Mouse (Mus musculus) ES-CJ7 (cell line): ENCODE data around the gene Dusp27.
A peak's percentile ranks its signal among the peaks of the same experiment; 100 is the strongest.
"Not testable (repeated sequence)": the region's sequence is repeated elsewhere in the genome, so short reads cannot be mapped to it uniquely, and the experiment has no call there.

Experiments used
- DNase-seq: peaks from one replicate; pipeline ENCODE4 v3.0.0; 2011; ENCODE audit warnings: low read depth, low spot score

The Dusp27 gene

GRCm38 (mm10) chr1:166142369-166142768 is 14.6 kb upstream of the Dusp27 start:
- DNase-seq: peak; percentile 93

GRCm38 (mm10) chr1:166141868-166142267 is 14.1 kb upstream of the Dusp27 start:
- DNase-seq: not testable (repeated sequence)

- DNase-seq: no peak
These were observed 12.0 kb upstream of the Dusp27 start for GRCm38 (mm10) chr1:166139620-166140184.

DNA sequence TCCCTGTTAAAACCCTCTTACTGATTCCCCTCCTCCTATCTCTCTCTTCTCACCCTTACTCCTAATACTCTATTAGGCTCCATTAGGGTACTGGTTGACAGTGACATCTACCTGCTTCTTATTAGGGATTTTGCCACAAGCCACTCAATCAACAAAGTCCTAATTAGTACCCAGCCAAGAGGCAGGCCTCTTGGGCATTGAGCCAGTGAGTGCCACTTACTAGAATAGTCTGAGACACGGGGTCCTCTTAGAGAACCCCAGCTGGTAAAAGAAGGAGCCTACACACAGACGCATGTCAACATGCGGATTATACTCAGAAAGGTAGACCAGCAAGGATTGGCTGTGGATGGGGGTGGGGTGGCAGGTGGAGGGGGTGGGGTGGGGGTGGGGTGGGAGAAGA is 11.4 kb upstream of the Dusp27 start:
- no peak for DNase-seq

DNA sequence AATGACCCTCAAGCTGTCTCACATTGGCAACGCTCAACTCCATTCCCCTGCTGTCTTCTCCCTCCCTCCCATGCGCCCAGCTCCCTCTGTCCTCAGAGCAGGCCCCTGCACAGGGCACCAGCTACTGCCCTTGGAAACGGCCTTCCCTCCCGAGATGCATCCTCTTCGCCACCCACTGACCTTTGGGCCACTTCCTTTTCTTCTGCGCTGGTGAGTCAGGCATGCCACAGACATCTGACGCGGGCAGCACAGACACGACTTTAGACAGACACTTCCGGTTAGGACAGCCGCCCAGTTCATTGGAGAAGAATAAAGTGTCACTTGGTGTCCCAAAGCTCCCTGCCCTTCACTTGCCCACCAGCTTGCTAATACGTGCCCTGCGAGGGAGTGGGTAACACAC is 10.4 kb upstream of the Dusp27 start:
- DNase-seq: no peak

DNA sequence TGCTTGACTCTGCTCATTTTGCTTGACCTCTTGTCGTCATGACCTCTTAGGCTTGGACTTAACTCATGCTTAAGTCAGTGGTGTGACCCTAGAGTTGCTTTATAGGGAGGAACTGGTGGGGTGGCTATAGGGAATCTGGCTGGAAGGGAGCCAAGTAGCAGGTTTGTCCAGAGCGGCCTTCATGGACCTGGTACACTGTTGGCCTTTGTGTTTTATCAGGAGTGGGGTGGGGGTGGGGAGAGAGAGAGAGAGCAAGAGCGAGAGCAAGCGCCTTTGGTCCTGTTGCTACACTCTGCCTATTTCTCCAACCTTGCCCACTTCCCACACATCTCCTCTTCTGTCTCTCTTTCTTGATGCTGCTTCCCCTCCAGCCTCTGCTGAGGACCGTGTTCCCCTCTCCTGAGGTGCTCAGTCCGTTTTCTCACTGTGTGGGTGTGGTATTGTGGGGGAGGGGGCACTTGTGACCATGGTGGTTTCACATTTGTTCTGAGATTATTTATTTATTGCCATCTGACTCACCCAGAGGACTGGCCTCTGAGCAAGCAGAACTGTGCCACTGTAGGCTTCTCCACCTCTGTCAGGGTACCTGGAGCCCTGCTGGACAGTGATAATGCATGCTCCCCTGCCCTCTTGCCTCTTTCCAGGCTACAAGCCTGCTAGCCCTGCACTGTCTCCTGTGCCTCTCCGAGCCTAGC is 9.7 kb upstream of the Dusp27 start:
- DNase-seq: no peak

- DNase-seq: peak; percentile 88
These were observed 7.5 kb upstream of the Dusp27 start for GRCm38 (mm10) chr1:166135091-166135740.

GRCm38 (mm10) chr1:166132367-166132766 is 4.6 kb upstream of the Dusp27 start:
- no peak for DNase-seq

GRCm38 (mm10) chr1:166130224-166130860 is 2.6 kb upstream of the Dusp27 start, which contains the start of gene Gpa33:
Gene Gpa33, plus strand, starts transcription at chr1:166130238.
- DNase-seq: no peak

DNA sequence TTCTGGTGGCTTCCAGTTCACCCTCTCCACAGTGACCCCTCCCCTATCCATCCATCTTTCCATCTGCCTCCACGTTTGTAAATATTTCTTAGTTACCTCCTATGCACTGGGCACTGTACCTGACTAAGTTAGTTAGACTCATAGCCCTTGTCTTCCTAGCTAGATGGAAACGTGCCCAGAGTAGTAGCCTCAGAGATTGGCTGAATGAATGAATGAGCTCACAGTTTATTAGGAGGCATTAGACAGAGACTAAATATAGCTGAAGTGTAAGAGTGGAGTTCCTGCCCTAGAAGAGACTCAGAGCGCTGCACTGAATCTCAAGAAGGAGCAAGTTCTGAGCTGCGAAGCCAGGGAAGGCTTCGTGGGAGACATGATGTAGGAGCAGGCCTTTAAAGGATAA is 829 bp upstream of the Dusp27 start:
- no peak for DNase-seq

DNA sequence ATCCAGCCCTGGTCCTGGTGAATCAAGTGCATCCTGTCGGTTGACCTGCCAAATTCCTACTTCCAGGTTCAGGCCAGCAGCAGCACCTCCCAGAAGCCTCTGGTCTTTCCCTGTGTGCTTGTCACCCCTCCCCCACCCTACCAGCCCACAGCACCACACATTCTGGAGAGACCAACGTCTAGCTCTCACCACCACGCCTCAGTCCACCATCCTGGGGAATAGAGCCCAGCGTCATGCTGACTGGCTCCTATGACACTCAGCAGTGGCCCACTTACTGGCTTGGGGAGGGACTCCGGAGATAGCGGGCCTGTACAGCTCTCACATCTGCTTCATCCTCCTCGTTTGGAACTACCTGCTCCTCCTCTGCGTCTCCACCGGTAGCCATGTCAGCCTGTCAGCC is 927 bp downstream of the Dusp27 start:
- DNase-seq: peak; percentile 96

GRCm38 (mm10) chr1:166126290-166126689 is 1.4 kb downstream of the Dusp27 start:
- DNase-seq: peak; percentile 66

DNA sequence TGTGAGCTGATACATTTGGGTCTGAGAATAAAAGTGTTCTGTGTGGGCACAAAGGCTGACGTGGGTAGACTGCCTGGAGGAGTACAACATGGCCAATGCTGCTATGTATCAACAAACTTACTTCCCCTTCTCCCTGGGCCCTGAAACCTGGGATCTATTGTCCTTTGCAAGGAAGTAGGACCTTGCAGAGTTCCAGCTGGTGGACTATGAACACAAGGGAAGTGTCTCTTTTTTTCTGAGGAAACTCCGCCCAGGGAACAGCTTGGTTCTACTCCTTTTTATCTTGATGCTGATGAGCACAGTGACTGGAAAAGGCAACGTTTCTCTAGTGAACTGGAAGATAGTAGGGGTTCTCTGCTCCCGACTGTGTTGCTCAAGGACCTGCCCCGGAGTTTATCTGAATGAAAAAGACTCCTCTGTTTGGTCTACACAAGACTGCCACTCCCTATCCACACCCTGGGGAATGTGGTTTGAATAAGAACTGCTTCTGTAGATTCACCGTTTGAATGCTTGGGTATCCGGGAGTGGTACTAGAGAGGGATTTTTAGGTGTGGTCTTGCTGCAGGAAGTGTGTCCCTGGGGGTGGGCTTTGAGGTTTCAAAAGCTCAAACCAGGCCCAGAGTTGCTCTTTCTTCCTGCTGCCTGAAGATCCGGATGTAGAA is 2.7 kb downstream of the Dusp27 start:
- peak; percentile 100 for DNase-seq

GRCm38 (mm10) chr1:166123751-166124150 is 4.0 kb downstream of the Dusp27 start:
- no peak for DNase-seq

DNA sequence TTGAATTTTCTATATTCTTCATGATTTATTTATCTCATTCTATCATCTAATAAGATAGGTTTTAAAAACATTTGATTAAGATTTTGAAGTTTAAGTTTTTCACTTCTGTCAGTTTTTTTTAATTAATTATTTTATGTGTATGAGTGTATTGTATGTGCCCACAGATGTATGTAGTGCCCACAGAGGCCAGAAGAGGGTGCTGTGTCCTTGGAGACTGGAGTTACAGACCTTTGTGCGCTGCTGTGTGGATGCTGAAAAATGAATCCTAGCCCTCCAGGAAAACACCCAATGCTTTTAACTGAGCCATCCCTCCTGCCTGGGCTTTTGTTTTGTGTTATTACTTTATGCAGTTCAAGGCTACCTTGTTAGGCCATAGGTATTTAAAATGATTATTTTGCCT is 4.7 kb downstream of the Dusp27 start:
- DNase-seq: peak; percentile 92

DNA sequence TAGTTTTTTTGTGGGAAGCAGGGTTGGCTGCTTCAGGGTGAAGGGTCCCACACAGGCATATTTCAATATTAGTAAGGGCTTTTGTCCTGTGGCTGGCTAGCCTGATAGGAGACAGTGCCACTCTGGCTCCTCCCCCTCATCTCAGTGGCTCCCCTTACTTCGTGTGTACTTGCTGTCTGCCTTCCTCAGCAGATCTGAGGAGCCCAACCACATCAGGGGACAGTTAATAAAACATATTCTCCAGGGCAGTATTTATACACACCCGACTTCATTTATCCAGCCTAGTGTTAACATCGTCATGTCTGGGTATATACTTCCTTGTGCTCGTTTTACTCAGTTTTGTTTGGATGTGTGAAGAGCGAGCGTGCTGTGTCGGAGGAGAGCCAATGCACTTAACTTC is 5.6 kb downstream of the Dusp27 start:
- no peak for DNase-seq

- no peak for DNase-seq
These were observed 9.7 kb downstream of the Dusp27 start for GRCm38 (mm10) chr1:166117866-166118639.

DNA sequence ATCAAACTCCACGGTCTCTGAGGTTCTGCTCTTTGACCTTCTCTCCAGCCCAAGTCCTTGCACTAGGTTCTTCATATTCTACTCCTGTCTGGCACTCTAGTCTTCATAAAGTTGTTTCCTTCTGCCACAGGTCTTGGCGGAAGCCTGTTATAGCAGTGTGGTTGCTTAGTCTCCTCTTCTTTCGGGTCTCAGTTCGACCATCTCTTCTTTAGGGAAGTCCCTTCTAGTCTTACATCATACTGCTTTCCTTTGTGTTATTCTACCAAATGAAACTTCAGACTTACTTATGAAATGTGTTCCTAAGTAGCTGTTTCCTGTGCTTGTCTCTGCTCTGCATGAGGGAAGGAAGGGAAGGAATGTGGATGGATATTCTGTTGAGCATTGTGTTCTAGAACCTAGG is 12.0 kb downstream of the Dusp27 start:
- no peak for DNase-seq

DNA sequence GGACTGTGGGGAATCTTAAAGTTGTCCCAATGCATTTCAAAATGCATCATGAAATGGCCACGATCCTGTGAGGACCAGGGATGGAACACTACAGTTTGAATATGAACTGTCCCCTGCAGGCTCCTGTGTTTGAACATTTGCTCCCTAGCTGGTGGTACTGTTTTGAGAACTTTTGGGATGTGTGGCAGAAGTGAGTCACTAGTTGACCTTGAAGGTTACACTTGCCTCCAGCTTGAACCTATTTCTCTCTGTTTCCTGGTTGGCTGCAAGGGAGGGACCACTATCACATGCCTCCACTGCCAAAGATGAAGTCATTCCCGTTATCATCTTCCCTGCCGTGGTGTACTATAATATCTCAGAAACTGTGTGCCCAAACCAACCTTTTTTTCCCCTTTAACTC is 12.7 kb downstream of the Dusp27 start:
- DNase-seq: no peak

GRCm38 (mm10) chr1:166105464-166105863 is 22.3 kb downstream of the Dusp27 start:
- no peak for DNase-seq

DNA sequence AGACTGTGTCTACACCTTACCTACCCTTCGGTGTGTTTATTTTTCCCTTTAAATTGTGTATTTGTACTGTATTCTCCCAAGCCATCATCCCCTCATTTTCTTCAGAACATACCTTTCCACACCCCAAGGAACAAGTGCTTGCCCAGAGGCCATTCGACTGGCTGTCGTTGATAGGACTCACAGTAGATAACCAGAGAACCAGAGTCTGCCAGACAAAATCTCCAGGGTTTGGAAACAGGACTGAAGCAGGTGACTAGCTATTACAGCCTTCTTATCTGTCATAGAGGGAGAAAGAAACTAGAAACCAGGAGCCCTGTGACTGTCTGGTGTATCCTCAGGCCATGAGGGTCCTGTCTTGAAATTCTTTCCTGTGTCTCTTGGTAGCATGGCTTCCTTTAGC is 22.9 kb downstream of the Dusp27 start:
- no peak for DNase-seq
